Comparison of ENCODE assay signal across 28 mouse cellular contexts in the genomic region with DNA sequence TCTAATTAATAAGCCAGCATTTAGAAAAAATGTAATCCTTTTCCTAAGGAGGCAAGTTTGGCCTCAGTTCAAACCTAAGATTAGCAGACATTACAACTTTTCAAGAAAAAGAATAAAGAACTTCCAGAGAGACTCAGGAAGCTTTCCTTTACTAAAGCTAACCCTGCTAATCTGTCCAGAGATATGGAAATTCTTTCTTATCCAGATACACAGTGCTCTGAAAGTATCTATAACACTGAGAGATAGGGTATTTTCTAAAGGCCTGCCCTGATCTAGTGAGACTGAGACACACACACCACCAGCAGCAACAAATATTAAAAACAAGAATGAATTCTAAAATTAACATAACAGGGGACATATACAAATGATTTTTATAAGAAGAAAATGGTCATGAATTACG.
"Had no signal": no experiment of that assay in that cellular context is flagged by ENCODE, and none has a peak within 500 bp of the region (broad histone marks: within the 10 kb centered on the region; RNA-seq: fewer than 3 reads in every experiment).

No protein-coding gene starts in this region.

- DNase-seq: heart, postnatal 10 days; heart, postnatal 14 days; heart, postnatal 36 days; heart, postnatal 4 days; kidney, adult 11 months; kidney, adult 2 months; kidney, adult 8-10 months; kidney, adult 9 months; kidney, postnatal 14 days; kidney, postnatal 25 days; kidney, postnatal 36 days; kidney, postnatal 4 days; layer of hippocampus, adult 9-11 months; layer of hippocampus, postnatal 36 days had no signal

- H3K9ac ChIP-seq: heart, embryonic 12.5 days; heart, embryonic 15.5 days; hindbrain, embryonic 12.5 days; hindbrain, embryonic 13.5 days; hindbrain, embryonic 14.5 days; hindbrain, embryonic 15.5 days; intestine, embryonic 15.5 days; kidney, embryonic 15.5 days had no signal

- H3K36me3 ChIP-seq: heart, embryonic 12.5 days; heart, embryonic 15.5 days; hindbrain, embryonic 12.5 days; hindbrain, embryonic 13.5 days; hindbrain, embryonic 15.5 days; intestine, embryonic 15.5 days; kidney, embryonic 15.5 days had no signal

- H3K4me3 ChIP-seq: heart, embryonic 10.5 days; heart, embryonic 12.5 days; heart, embryonic 13.5 days; heart, embryonic 15.5 days; hindbrain, embryonic 10.5 days; hindbrain, embryonic 12.5 days; hindbrain, embryonic 13.5 days; hindbrain, embryonic 15.5 days; intestine, embryonic 15.5 days; kidney, embryonic 15.5 days; left cerebral cortex, adult 2 months had no signal

- H3K27me3 ChIP-seq: heart, embryonic 13.5 days; heart, embryonic 15.5 days; hindbrain, embryonic 13.5 days; hindbrain, embryonic 15.5 days; intestine, embryonic 15.5 days; kidney, embryonic 15.5 days had no signal

- H3K27ac ChIP-seq: heart, embryonic 10.5 days; heart, embryonic 13.5 days; heart, embryonic 15.5 days; hindbrain, embryonic 10.5 days; hindbrain, embryonic 12.5 days; hindbrain, embryonic 13.5 days; hindbrain, embryonic 14.5 days; hindbrain, embryonic 15.5 days; hindbrain, postnatal 0 days; intestine, embryonic 15.5 days; kidney, embryonic 15.5 days; kidney, postnatal 0 days; left cerebral cortex, adult 2 months had no signal

- H3K9me3 ChIP-seq: heart, embryonic 10.5 days; heart, embryonic 12.5 days; heart, embryonic 13.5 days; heart, embryonic 15.5 days; hindbrain, embryonic 10.5 days; hindbrain, embryonic 12.5 days; hindbrain, embryonic 13.5 days; hindbrain, embryonic 15.5 days; intestine, embryonic 15.5 days; kidney, embryonic 15.5 days had no signal
